Mouse (Mus musculus) lung, embryonic 16.5 days (tissue): ENCODE measurements at regions not wholly inside any gene's neighbourhood (a gene's known extent, or its start where the extent isn't known, plus 50 kb on each side); places are given as distances from the start of the nearest gene placed in this dataset.

Source experiments
- ATAC-seq: fragments of 200-750 bp; cut with Nextera tagmentation; 2 replicates; pipeline ENCODE4 v1.8.0; 2017; ENCODE audit warnings: low read depth, mild to moderate bottlenecking, moderate library complexity
- H3K27ac ChIP-seq: fragments of 300-500 bp; sonication (generic); 2 replicates; pipeline ENCODE4 v1.5.1; 2014; ENCODE audit warnings: mild to moderate bottlenecking, control low read depth, low read length
- H3K27me3 ChIP-seq: fragments of 300-500 bp; sonication (generic); 2 replicates; pipeline ENCODE4 v1.6.1; 2014; ENCODE audit warnings: low read depth, low read length, mixed read lengths; ENCODE audit not compliant: control insufficient read depth, insufficient read depth
- H3K36me3 ChIP-seq: fragments of 300-500 bp; sonication (generic); 2 replicates; pipeline ENCODE4 v1.6.1; 2014; ENCODE audit warnings: low read length; ENCODE audit not compliant: control insufficient read depth, insufficient read depth
- H3K4me1 ChIP-seq: fragments of 300-500 bp; sonication (generic); replicated peaks from 2 replicates; pipeline ENCODE4 v1.6.1; 2014; ENCODE audit warnings: low read length, mixed read lengths; ENCODE audit not compliant: control insufficient read depth, insufficient read depth
- H3K4me2 ChIP-seq: fragments of 300-500 bp; sonication (generic); 2 replicates; pipeline ENCODE4 v1.6.1; 2014; ENCODE audit warnings: low read depth, low read length, control low read depth
- H3K4me3 ChIP-seq: fragments of 300-500 bp; sonication (generic); 2 replicates; pipeline ENCODE4 v1.5.1; 2014; ENCODE audit warnings: mild to moderate bottlenecking, low read length, control low read depth
- H3K9ac ChIP-seq: fragments of 300-500 bp; sonication (generic); 2 replicates; pipeline ENCODE4 v1.6.1; 2014; ENCODE audit warnings: low read length, control low read depth
- H3K9me3 ChIP-seq: fragments of 300-500 bp; sonication (generic); 2 replicates; pipeline ENCODE4 v1.6.1; 2016; ENCODE audit warnings: low read length; ENCODE audit not compliant: control insufficient read depth
- WGBS: fragments of 180-500 bp; shearing (Covaris S2); extraction: QIAGEN DNeasy Blood & Tissue Kit; methylation state at CpG from one replicate; pipeline ENCODE4 v1.1.7; 2014; 5-methylcytosine and 5-hydroxymethylcytosine counted together

DNA sequence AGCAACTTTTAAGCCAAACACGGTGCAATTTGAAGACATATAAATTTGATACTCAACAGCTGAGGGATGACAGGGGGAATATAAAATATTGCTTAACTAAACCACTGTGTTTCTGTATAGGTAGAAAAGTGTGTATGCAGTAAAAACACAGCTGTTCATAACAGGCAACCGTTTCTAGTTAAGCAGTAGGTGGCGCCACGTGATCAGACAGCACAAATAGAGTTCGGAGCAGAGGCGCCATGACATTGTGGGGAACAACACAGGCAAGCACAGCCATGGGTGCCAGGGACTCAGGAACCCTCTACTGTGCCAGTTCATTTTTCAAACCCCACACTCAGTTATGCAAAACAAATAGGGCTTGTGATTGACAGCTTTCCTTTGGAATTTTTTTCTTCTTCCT lies 304.1 kb upstream of the Zc3h15 start:
- Histone ChIP-seq H3K4me1 (no peaks in the 10 kb centered on the region), H3K27ac (no peak overlapping the region), H3K4me2 (no peak overlapping the region), H3K4me3 (no peak overlapping the region), H3K9ac (no peak overlapping the region), H3K9me3 (peaks cover 2% of the 10 kb centered on the region; the same call in 1 of the 2 replicates), H3K36me3 (no peaks in the 10 kb centered on the region), H3K27me3 (no peaks in the 10 kb centered on the region)
- WGBS = 78% methylated on average over 6 of the region's 6 CpGs
- ATAC-seq = no peak
